Mouse (Mus musculus): Measurements from ENCODE around the gene Pxdn.

The Pxdn gene

DNA sequence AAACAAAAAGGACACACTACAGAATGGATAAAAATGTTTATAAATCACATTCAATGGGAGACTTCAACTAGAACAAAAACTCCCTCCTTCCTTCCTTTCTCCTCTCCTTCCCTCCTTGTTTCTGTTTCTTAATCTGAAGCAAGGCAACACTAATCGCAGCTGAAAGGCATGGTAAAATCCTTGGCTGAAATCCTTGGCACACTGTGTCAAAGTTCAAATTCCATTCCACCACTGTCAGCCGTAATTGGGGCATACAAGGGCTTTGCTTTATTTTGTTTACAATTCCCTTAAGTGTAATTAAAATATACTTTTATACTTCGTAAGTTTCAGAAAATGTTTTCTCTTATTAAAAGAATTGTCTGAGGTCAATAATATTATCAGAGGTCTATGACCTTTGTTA is 86.1 kb downstream of the Pxdn start:
- DNase-seq (ENCODE audit: low read depth, low spot score): no peak

DNA sequence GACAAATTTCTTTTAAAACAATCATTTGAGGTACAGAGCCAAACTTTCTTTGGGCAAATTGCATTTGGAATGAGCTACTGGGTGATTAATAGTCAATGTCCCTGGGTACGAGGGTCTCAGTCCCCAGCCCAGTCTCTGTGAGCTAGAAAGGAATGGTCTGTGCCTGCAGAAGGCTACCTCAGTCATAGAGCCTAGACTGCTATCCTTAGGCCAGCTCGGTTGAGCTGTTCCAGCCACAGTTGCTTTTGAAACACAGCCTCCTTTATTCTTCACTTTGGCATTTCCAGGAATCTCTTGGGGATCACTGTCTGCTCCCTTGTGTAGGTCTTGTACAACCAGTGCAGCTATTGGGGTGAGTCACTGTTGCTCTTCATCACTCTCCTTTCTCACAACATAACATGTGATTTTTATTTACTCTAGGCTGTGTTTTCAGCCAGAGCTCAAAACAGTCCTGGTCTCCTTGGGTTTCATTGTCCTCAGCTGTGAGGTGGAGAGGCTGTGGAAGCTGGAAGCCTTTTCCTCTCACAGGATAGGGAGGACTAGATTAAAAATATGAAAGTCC is 86.9 kb downstream of the Pxdn start:
- no peak for DNase-seq (ENCODE audit: low read depth, low spot score)

DNA sequence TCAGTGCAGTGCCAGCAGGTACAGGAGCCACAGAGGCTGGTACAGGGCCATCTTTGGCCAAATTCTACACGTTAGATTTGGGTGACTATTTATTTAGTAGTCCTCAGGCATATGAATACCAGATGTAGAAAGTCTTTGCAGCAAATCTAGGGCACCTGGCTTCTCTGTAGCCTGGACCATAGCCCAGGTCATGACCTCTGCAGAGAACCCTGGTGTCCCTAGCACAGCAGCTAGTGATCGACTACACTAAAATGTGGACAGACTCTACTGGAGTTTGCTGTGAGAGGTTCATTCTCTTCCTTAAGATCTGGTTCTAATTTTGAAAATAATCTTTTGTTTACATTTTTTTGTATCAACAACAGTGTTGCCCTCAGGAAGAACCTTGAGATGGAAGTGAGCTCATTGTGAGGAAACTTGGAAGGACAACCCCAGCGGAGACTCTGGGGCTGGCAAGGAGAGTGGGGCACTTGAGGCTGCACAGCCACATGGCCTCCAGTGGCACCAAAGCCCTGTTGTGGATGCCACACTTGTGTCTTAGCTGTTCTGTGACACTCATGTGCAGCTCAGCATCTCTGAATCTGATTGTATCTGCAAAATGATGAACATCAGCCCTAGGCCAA is 90.4 kb downstream of the Pxdn start:
- no peak for DNase-seq (ENCODE audit: low read depth, low spot score)

DNA sequence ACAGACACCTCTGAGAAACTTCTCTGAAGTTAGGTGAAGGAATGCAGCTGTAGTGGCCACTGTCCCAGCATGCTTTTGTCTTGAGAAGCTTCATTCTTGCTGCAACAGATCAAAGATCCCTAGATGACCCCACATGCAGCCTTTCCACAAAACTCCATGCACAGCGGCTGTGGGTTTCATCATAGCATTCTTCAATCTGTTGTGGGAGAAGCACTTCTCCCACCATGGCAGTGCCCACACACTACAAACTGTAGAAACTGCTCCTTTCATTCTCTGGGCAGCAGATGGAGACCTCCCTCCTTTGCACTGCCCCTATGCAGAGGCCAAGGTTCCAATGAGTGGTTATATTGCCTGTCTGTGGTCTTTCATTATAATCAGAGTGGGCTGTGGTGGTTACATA is 91.7 kb downstream of the Pxdn start:
- no peak for DNase-seq (ENCODE audit: low read depth, low spot score)

DNA sequence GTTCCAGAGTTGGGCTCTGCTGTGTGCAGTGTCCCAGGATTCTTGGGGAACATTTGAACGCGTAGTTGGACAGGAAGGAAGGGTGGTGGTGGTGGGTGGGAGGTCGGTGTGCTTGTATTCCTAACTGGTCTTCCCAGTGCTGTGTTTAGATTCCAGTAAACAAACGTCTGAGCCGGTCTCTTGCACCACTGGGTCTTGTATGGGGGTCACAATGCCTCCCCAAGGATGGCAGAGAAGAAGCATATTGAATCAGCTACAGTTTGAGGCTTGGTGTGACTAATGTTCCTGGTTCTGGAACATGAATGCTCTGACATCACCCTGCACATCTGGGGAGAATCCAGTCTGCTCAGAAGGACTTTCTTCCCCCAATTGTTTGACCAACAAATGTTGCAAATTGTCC is 93.2 kb downstream of the Pxdn start:
- DNase-seq (ENCODE audit: low read depth, low spot score): no peak

DNA sequence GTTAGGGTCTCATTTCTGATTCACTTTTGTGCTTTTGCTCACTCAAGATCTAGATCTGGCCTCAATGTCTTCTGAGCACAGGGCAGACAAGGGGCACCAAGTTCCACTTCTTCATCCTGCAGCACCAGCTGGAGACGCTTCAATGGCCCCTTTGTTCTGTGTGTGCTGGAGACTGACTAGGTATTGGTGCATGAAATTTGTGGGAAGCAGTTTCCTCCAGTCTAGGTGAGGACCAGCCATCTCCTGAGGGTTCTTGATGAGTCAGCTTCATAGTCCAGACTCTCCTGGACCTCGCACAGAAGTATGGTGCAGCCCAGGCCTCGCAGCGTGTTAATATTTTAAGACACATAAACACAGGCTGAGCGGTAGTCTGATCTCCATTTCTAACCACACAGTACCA is 97.3 kb downstream of the Pxdn start:
- DNase-seq (ENCODE audit: low read depth, low spot score): no peak

DNA sequence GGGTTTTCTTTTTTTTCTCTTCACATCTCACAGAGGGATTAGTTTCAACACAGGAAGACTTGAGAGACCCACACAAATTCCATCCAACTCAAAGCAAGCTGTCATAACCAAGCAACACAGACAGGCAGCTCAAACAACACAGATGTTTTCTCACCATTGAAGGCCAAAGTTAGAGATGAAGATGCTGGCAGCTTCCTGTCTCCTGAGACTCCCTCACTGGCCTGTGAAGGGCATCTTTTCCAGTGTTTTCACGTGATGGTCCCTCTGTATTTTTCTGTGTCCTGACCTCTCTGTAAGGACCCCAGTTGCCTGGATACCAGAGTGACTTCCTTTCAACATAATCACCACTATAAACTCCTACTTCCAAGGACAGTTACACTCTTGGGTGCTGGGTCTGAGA is 98.0 kb downstream of the Pxdn start:
- DNase-seq (ENCODE audit: low read depth, low spot score): no peak

DNA sequence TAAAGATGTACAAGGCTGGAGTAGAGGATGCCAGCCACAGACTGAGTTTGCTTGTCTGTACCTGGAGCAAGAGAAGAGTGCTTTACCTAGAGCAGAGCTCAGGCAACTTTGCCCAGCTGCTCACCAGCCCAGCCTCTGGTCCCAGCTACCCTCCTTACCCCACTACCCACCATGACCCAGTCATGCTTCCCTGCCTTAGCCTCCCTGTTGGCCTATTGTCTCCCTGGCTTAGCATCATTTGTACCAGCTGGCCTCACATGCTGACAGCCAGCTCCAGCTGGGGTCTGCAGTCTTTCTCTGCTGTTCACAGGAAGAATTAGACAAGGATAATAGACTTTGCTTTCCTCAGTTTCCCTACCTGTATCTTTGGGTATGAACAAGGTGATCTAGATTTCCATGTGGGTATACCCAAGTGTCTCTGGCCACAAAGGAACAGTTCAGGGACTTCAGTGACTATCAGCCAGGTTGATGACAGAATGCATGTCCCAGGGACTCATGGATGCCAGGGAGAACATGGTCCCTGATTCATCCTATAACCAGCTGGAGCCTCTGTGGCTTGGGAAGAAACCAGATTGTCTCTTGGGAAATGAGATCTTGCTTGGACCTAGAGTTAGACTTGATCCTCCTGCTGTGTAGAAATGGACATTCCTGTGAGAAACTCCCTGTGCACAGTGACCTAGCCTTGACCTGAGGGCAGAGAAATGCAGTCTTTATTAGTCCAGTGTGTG is 98.6 kb downstream of the Pxdn start:
- DNase-seq (ENCODE audit: low read depth, low spot score): no peak

DNA sequence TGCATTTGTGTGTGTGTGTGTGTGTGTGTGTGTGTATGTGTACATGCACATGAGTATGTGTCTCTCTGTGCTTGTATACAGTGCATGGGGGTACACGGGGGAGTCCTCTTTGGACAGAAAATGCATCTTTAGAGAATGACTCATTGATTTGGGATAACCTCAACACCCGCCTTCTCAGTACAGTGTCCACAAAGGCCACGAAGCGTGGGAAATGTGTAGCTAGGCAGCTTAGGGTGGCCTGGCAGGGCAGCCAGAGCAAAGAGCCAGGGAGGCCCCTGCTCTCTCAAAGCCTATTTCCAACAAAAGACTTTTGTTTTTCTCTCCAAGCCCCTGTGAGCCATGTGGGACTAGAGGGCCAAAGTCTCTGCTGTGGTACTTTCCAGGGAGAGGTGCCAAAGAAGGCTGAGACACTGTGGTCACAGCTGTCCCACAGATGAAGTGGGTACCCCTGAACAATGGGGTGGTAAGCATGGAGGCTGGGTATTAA is 99.2 kb downstream of the Pxdn start:
- no peak for DNase-seq (ENCODE audit: low read depth, low spot score)

DNA sequence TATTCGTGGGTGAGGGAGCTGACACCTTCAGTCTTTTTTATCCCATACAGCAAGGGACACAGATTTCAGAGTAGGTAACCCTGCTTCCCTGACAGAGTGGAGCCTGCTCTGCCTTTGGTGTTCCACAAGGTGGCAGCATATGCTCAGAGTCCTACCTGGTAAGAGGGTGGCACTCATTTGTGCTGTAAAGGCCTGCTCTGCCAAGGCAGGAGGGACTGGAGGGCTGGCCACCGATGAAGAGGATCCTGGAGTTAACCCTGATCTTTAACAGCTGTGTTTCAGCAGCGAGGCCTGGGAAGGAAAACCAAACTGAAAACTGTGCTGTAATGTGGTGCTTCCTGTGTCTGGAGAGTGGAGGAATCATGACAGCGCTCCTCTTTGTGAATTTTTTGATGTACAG is 102.2 kb downstream of the Pxdn start:
- no peak for DNase-seq (ENCODE audit: low read depth, low spot score)

DNA sequence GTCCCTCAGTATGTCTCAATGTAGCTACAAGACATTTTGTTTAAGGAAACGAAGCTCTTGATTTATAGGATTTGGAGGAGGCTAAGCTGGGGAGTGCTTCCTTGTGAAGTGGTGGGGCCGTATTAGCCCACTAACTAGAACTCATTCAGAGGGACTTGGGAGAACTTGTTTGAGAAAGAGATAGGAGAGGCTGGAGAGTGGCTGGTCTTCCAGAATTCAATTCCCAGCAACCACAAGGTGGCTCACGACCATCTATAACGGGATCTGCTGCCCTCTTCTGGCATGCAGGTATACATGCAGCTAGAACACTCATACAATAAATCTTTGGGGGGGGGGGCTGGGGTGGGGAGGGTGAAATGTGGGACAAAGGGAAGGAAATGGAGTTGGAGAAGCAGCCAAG is 102.7 kb downstream of the Pxdn start:
- DNase-seq (ENCODE audit: low read depth, low spot score): no peak

DNA sequence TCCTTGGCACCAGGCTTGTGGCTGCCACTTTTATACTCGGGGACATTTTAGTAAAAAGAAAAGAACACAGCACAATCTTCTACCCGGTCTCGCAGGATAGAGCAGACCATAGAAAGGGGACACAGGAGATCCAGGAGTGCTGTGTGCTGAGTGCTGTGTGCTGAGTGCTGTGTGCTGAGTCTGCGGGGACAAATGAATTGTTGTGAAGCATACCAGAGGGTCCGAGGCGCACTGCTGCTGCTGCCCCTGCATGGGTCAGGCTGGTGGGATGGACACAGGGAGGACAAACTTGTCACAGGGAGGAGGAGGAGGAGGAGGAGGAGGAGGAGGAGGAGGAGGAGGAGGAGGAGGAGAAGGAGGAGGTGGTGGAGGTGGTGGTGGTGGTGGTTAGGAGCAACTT is 111.4 kb downstream of the Pxdn start:
- no peak for DNase-seq (ENCODE audit: low read depth, low spot score)

DNA sequence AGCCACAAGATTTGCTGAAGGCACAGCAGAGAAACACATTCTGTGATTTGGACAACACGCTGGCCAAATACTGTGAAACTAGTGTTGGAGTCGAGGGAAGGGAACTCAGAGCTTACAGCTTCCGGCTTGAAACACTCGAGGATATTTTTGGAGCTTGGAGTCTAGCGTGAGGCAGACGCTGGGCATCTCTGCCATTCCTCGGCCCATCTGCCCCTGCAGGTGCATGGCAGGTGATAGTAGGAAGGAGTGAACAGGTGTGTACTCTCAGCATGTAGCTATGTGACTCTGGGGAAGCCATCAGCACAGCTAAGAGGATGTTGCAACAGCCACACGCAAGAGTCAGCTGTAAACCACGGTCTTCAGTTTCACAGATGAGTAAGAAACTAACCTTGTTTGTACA is 112.4 kb downstream of the Pxdn start:
- DNase-seq (ENCODE audit: low read depth, low spot score): no peak

DNA sequence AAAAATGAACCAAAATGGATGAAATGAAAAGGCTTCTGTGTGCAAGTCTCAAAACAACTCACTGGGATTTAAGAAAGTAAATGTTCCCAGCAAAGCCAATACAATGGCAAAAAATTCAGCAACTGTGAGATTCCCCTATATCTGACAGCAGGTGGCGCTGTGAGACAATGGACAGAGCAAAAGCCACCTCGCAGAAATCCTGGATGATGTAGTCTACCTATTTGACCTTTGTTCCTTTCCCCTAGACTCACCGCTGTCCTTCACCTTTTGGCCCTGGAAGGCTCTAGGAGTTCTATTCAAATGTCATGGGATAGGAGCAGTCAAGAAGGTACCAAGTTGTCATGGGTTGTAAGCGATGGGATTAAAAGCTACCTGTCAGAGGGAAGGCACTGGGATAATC is 112.8 kb downstream of the Pxdn start:
- DNase-seq (ENCODE audit: low read depth, low spot score): peak; percentile 28

DNA sequence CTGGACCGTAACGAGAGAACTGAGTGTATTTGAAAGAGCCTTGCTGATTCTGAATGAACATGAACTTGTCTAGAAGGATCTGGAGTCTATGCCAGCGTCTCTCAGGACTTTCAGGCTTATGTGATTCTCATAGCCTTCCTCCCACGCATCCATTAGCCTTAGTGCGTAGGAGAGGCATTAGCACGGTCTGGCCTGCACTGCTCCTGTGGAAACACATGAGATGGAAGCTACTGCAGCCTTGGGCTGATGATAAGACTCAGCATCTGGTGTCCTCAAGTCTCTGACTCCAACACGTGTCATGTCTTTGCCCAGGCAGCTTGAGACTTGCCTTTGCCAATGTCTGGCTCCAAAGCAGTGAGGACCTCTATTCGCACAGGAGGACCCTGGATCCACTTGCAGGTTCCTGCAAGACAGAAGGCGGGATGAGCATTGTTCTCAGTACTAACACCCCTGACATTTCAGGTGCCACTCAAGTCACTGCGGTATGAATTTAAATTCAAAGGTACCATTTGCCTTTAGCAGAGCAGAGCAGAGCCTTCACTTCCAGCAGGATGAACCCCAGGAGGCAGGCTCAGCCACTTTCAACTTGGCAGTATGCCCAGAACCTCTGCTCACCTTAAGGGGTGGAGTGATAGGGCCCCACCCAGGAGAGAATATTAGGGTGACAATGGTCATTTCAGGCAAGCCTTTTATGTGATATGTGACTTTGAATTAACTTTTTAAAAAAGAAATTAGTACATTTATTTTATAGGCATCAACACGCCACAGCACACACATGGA is 117.5 kb downstream of the Pxdn start:
- no peak for DNase-seq (ENCODE audit: low read depth, low spot score)

DNA sequence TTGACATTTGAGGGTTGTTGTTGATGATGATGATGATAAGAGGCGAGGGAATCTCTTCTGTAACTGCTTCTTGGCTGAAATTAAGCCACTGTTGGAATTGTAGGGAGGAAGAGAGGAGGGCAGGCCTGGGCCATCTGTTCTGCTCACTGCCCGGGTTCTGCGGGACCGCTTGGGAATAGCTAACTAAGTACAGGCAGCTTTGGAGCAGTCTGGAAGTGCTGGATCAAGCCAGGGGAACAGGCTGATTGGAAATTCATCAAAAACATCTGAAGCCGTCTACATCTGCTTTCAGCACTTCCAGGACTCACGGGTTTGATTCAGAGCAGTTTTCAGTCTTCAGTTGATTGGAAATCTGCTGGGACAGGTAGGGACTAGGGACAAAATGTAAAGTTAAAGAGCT is 120.6 kb downstream of the Pxdn start:
- DNase-seq (ENCODE audit: low read depth, low spot score): no peak

DNA sequence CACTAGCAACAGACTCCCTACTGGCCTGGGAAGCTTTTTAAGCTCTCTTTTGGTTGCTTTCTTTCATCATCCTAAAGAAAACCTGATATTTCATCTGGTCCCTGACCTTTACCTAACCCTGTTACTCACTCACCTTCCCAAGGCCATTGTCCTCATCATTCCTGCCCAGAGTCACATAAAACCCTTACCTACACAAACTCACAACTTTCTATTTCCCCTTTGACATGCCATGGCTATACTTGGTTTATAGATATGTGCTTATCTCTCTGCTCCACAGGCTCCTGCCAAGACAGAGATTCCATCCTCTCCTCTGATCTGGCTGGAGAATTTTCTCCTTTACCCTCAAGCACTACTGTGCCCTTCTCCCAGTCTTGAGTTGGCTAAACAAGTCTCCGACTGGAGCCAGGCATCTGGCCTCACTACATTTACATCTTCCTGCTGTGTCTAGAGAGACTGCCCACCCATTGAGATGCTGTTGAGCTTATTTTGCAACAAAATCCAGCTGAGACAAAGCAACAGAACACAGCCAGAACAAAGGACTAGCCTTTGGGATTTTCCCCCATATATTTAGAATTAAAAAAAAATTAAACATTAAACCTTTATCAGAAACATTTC is 124.2 kb downstream of the Pxdn start:
- DNase-seq (ENCODE audit: low read depth, low spot score): no peak

DNA sequence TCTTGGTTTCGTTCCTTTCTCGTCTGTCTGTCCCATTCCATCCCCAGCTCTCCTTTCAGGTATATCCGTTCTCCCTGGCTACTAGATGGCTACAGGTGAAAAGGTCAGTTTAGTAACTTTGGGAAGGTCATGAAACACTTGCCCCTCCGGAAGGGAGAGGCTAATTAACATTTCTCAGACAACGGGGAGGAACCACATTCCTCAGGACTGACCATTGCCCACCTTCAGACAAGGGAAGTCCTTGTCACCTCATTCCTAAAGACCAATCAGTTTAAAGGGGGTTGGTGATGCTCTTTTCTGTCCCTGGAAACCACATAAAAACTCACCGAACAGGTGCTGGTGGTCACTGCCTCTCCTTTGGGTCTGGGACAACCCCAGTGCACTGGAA is 124.7 kb downstream of the Pxdn start:
- DNase-seq (ENCODE audit: low read depth, low spot score): no peak
